Mouse (Mus musculus) spleen, postnatal 14 days (tissue): ENCODE results near the gene Txn2.
A peak's percentile ranks its signal among the peaks of the same experiment; 100 is the strongest.
"Not testable (repeated sequence)": the region's sequence is repeated elsewhere in the genome, so short reads cannot be mapped to it uniquely, and the experiment has no call there.

Experiments
- DNase-seq, 2 experiments: peaks; one replicate each; pipeline ENCODE4 v3.0.0; 2021 to 2022; ENCODE audit warnings: low spot score in 2 of 2

The Txn2 gene

GRCm38 (mm10) chr15:77879756-77880155 lies 49.0 kb downstream of the Txn2 start:
- no peak for DNase-seq

DNA sequence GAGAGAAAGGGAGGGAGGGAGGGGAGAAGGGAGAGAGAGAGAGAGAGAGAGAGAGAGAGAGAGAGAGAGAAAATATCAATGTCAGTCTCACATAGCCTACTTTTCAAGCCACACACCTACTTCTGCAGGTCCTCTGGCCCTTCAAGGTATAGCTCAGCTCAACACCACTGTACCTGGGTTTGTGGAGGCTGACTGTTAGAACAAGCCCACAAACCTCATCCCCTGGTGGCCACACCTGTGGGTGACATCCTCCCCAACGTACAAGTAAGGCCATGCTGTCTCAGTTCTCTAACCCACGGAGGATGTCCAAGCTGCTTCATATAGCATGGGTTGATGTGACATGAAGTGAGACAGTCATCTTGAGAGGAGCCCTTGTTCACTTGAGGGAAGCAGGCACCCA lies 51.6 kb downstream of the Txn2 start:
- DNase-seq: peak in 1 of 2 experiments; percentile 25

- no peak for DNase-seq
Measured at GRCm38 (mm10) chr15:77876716-77877115, 52.1 kb downstream of the Txn2 start.

GRCm38 (mm10) chr15:77875953-77876352 lies 52.9 kb downstream of the Txn2 start:
- DNase-seq: no peak

DNA sequence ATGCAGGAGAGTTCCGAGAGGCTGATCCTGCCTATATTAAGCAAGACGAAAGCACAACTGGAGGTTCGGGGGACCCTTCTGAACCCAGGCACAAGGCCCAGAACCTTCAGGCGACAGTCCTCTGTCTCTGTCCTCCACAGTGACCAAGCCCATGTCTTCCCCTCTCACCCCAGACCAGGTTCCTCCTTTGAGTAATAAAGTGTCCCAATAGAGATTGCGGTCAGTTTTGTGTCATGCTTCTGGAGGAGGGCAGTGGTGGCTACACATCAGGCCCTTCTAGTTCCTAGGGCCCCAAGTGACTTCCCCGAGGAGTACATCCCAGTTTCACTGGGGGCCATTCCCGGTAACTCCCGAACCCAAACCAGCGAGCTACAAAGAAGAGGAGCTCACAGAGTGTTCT lies 54.0 kb downstream of the Txn2 start:
- no peak for DNase-seq

DNA sequence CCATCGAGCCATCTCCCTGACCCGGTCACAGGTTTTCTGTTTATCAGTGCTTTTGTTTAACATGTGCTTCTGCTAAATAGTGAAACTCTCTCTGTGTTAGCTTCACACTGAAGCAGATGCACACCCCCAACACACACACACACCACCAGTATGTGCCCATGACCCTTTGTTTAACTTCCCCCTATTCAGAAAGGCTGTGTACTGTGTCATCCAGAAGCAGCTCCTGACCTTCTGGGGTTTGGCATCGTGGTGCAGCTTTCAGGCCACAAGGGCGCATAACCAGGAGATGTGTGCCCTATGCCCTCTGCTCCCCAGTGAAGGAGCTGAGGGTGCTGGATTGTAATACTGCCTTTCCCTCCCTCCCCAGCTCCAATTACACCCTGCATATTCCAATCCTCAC lies 54.5 kb downstream of the Txn2 start:
- no peak for DNase-seq

DNA sequence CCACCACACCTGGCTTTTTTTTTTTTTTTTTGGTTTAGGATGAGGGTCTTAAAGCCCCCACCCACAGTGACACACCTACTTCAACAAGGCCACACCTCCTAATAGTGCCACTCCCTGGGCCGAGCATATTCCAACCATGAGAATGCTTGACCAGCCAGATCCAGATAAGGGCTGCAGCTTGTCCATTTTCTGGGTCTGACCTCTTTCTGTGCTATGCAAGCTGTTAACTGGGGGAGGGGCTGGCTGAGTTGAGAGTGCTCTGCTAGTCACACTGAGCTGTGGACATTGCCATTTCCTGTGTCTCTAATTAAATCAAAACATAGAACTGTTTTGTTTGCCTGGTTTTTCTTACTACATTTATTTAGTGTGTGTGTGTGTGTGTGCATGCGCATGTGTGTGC lies 55.2 kb downstream of the Txn2 start:
- DNase-seq: no peak

- DNase-seq: no peak
Measured at GRCm38 (mm10) chr15:77872996-77873395, 55.8 kb downstream of the Txn2 start.

GRCm38 (mm10) chr15:77868340-77868739 lies 60.5 kb downstream of the Txn2 start:
- no peak for DNase-seq

GRCm38 (mm10) chr15:77867231-77867968 lies 61.4 kb downstream of the Txn2 start:
- DNase-seq: not testable (repeated sequence)

GRCm38 (mm10) chr15:77866583-77867220 lies 62.1 kb downstream of the Txn2 start:
- DNase-seq: no peak
